Mouse (Mus musculus): ENCODE results near the gene Khdc4.

Khdc4 gene

DNA sequence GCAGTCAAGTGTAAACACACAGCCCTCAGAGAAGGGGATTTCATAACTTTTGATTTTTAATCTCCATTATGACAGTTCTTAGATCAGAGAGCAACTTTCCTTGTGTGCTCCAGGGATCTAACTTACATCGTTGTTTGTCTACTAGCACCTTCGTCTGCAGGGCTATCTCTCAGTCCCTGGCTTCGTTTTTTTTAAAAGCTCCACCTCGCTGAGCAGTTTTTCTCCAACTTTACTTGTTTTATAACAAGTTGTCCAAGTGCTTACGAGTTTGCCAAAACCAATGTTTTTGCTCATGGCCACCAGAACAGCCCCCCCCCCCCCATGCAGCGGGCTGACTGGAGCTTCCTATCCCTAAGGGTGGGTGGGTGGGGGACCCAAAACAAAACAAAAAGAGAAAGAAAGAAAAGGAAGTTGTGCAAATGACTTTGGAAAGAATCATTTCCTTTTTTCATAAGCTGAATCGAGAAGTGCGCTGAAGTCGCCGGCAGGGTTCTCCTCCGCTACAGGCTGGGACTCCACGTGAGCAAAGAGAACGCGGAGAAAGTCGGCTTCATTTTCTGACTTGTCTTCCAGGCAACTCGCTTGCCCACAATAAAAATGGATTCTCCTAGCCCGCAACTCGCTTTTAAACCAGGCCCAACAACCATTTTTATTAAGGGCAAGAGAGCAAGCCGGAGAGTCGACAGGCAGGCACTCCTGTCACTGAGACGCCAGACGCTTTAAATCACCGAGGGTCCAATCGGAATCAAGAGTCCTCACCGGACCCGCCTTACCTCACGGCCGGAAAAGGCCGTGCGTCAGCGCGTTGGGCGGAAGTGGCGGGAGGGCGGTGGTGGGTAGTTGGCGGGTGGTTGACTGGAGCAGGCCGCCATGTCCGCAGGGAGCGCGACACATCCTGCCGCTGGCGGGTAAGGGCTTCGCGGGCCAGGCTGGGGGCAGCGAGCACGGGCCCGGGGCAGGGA lies at the start of gene Khdc4:
Gene Khdc4, plus strand, starts transcription at position 824 of the 962 bp plus-strand sequence.
- peak; percentile 98 for DNase-seq

DNA sequence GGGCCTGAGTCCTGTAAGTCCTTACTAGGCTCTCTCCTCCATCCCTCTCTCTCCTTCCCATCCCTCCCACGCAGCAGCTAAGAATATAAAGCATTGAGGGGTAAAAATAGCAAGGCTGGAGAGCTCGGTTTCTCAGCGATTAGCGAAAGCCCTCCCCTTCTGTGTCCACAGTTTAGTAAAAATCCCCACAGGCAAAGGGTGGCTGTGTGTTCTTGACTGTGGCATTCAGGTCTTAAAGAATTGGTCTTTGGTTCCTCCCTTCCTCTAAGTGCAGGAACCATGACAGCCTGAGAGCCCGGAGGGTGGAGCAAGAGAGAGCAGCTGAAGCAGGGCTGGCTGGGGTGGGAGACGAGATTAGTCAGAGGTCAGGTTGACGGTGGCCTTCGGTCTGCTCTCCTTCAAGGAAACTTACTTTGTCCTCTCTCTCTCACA lies 49.0 kb upstream of the Khdc4 start:
- no peak for DNase-seq

DNA sequence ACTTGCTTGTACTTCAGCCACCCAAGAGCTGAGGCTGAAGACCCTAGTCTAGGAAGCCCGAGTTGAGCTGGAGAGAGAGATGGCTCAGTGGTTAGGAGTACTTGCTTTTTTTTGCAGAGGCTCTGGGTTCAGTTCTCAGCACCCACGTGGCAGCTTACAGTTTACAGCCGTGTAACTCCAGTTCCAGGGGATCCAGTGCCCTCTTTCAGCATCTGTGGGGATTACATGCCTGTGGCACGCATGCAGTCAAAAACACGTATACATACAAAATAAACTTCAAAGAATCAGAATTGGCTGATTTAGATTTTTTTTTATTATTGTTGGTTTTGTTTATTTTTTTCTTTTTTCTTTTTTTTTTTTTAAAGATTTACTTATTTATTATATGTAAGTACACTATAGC lies 48.5 kb upstream of the Khdc4 start:
- DNase-seq = no peak

DNA sequence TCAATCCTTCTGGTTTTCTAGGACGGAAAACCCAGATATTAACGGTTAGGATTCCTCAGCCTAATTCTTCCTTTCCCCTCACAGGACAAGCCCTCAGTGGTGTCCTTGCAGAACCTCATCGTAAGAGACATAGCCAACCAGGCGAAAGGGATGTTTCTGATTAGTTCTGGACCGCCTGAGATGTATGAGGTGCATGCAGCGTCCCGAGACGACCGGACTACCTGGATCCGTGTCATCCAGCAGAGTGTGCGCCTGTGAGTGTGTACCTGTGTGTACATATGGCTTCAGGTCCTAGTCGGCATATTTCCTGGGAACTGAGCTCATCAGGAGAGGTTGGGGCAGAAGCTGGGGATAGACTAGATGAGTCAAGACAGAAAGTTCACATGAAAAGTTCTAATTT lies 46.4 kb upstream of the Khdc4 start:
- DNase-seq = no peak

DNA sequence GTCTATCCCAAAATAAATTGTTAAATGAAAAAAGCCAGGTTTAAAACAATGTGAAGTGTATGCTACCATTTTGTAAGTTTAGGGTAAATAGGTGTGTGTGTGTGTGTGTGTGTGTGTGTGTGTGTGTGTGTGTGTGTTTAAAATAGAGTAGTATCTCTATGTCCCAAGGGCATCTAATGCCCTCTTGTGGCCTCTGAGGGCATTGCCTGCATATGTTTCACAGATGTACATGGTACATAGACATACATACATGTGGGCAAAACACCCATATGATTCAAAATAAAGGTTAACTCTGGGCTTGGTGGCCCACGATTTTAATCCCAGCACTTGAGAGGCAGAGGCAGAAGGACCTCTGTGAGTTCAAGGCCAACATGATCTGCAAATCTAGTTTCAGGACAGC lies 44.9 kb upstream of the Khdc4 start:
- DNase-seq = peak; percentile 78

DNA sequence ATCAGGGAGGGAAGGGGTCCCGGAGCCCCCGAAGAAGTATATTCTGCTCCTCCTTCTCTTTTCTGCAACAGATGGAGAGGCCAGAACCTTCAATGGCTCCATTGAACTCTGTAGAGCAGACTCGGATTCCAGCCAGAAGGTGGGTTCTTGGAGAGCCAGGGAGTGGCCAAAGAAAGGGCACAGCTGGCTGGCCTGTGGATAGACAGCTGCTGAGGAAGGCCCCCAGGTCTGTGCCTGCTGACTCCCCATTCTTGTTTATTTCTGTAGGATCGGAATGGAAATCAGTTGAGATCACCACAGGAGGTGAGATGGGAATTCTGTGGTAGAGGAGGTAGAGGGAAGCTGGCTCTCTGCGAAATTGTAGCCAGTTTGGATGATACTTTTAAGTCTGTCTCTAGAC lies 42.5 kb upstream of the Khdc4 start:
- no peak for DNase-seq

DNA sequence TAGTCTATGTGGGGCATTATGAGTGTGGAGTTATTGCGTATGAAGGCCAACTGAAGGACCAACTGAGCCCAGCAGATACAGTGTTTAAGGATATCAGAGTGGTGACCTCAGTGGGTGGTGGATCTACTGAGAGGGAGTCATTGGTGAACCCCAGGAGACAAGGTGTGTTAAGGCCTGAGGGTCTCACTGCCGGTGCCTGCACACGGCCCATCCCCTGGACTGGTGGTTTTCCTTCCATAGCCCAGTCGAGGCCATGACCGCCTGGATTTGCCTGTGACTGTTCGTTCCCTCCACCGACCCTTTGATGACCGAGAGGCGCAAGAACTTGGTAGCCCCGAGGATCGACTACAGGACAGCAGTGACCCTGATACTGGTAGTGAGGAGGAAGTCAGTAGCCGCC lies 39.7 kb upstream of the Khdc4 start:
- DNase-seq = no peak

DNA sequence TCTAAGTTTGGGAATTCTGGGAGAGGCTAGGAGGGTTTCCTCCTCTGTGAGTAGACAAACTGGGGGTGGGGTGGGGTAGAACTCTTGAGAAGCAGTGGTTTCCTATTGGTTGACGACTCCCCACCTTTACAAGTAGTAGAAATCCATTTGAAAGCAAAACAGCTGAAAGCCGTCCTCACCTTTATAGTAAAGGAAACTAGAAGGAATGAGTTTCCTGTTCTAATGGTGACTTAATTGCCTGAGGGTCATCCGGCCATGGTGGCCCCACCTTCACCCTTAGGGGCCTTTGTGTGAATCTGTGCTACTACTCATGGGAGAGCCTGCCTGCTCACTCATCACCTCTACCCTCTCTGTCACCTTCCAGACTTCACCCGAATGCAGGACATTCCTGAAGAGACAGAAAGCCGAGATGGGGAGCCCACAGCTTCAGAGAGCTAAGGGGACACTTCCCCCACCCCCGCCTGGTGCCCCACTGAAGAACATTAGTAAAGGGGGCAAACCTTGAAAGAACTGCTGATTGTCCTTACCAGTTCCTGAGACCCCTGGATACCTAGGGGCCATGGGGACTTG lies 39.1 kb upstream of the Khdc4 start:
- no peak for DNase-seq

DNA sequence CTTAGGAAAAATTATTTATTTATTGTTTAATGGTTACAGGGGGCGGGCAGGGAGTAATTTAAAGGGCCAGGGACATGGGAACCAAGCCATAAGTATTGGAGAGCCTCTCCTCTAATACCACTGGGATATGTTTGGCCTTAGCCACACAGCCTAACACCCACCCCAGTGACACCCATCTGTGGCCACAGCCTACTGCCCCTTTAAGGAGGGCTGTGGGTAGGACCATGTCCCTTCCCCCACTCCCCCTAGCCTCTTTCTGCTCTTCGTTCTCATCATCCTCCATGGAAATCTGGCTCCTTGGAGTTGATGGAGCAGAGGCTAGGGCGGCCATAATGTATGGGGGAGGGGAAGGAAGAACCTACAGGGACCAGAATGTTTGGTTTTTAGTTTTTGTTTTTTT lies 38.5 kb upstream of the Khdc4 start:
- DNase-seq = no peak

DNA sequence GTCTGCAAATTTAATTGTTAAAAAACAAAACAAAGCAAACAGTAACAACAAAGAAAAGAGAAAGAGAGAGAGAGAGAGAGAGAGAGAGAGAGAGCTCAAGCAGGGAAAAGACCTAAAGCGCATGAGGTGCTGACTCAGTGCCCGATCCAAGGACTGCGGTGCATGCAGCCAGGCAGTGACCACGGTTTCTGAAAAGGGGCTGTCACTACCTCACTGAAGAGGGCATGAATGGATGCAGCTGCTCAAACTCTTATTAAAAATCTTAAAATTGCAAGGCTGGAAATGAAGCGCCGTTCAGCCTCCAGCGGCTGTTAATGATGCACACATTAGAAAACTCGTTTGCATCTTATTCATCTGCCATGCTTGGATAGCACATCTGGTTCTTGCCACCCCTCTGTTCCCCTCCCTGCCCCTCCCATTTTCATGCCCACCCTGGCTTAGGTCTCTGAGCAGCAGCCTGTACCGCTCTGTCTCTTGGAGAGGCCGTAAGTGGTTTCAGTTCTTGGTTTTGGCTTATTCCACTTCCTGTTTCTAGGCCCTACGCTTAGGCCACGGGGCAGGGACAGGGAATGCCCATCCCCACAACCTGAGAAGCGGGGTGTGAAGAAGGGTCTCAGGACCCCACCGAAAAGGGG lies 37.7 kb upstream of the Khdc4 start:
- DNase-seq = no peak

DNA sequence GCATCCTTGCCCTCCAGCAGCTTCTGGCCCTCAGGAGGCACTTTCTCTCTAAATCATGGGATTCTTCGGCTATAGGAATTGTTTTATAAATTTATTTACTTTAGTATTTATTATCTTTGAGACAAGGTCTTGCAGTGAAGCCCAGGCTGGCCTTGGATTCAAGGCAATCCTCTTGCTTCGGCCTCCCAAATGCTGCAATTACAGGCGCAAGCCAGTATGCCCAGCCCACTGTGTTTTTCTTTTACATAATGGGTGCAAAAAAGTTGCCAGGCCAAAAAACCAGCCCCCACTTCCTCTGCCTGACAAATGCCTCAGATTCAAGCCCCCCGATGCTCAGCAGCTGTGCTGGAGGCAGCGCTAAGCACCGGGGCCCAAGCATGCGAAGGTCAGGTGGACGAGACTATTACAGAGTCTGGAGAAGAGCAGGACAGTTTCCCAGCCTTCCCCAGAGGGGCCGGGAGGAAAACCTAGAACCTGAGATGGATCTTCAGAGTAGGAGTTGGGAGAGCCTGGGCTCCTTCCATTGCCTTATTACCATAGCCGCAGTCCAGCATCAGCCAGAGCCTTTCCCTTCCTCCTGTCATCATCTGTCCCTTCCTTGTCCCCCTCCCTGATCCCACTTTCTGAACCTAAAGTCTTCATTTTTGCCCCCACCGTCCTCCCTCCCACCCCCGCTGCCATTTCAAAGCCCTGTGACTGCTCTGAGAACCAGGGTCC lies 37.0 kb upstream of the Khdc4 start:
- no peak for DNase-seq

DNA sequence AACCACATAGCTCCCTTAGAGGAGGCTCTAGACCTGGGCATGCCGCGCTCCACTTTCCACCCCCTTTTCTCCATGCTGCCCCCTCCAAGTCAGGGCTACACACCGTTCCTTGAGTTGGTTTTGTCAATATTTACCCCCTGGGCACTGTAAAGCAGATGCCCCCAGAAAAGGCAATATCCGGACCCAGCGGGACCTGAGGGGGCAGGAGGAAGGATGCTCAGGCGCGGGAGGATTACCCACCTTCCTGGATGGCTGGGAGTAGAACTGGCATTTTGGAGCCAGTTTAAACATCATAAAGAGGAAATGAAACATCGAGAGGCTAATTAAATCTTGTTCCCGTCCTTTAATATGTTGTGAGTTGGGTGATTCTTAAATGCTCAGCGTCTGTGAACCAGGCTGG lies 36.4 kb upstream of the Khdc4 start:
- no peak for DNase-seq

DNA sequence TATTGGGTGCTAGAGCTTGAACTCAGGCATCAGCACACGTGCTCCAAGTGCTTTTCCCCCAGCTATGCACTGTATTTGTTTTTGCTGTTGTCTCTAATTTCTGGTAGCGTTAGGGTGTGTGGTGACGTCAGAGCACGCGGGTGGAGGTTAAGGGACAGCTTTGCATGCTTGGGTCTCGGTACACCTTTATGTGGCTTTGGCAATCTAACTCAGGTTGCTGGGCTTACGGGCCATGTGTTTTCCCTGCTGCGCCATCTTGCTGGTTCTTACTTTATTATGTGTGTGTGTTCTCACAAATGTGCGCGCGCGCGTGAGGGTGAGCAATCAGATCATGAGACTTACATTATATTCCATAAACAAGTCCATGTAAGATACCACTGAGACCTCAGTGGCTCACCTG lies 35.6 kb upstream of the Khdc4 start:
- DNase-seq = no peak

DNA sequence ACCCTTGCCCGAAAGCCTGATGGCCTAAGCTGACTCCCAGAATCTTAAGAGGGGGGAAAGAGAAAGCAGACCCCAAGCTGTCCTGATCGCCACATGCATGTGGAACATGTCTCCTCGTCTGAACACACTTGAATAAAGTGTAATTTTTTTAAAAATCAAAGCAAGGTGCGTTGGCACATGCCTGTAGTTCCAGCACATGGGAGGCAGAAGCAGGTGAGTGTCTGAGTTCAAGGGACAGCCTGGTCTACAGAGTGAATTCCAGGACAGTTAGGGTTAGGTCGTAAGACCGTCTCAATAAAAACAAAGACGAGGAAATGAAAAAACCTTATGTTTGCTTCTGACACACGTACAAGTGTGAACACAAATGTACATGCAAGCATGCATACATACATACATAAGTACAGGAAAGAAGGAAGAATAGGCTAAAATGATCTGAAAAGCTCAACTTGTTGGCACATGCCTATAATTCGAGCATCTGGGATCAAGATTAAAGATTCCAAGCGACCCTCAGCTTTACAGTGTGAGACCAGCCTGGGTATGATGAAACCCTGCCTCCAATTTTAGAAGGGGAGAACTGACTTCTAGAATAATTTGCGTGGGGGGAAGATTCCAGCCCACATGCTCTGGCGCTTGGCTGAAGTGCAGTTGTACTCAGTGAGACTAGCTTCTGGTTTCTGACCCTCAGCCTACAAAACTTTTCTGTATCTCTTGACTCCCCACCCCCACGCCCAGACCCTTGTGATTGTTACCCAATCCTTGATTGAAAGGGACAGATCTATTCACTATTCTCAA lies 34.7 kb upstream of the Khdc4 start:
- no peak for DNase-seq

DNA sequence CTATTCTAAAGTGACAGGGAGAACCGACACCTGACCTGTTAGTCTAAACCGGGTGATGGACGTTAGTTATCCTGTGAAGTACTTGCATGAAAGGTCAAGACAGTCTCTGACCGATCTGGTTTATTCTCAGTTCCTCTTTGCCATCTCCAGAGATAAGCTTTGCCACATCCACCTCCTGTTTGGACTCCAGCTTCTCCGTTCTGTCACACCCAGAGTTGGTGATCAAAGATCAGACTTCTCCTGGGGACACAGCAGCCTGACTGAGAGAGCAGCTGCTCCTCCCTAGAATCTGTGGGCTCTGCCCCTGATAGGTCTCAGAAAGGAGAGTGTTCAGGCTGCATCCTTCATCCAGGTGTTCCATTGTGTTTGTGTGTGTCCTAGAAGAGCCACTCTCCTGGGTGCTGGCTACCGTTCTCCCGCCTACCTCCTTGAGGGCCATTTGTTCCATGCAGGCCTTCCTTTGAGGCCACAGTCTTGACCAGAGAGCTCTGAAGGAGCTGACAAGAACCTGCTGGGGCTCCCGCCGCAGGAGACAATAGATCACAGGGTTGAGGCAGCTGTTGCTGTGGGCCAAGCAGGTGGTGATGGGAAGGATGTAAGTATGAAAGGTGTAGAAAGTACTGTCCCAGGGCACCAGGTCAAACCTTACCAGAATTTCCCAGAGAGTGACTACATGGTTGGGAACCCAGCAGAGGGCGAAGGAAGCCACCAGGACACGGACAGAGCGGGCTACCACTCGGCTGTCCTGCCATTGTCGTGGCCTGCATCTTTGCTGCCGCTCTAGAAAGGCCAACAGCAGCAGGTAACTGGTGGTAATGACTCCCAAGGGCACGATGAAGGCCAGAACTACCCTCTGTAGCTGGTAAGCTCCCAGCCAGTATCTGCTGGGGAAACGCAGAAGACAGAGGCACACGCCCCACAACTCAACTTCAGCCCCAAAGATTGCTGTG lies 33.7 kb upstream of the Khdc4 start:
- no peak for DNase-seq

DNA sequence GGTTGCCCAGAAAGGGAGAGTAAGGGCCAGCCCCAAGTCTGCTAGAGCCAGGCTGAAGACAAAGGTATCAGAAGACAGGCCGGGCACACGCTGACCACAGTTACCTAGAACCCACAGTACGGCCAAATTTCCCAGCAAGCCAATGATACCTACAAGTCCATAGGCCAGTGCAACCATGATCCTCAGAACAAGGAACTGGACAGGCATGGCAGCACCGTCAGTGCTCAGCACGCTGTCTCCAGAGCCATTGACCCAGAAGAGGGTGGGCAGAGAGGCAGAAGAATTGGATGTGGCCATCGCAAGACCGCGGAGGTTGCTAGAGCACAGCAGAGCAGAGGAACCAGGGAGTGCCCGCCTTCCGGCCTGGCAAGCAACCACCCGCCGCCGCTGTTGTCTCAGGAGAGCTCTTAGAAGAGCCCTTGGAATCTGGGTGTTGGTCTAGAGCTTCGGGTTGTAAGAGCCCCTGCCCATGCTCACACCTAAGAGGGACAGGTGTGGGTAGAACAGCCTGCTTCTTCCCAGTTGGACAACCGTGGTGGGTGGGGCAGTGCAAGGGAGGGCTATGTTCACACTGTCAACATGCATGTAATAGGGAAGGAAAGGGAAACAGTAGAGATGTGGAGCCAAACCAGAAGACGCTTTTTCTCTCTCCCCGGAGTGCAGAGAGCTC lies 32.6 kb upstream of the Khdc4 start, which contains the start of gene Rxfp4:
Gene Rxfp4, minus strand, starts transcription at position 297 of the 670 bp plus-strand sequence.
- DNase-seq = peak; percentile 57

DNA sequence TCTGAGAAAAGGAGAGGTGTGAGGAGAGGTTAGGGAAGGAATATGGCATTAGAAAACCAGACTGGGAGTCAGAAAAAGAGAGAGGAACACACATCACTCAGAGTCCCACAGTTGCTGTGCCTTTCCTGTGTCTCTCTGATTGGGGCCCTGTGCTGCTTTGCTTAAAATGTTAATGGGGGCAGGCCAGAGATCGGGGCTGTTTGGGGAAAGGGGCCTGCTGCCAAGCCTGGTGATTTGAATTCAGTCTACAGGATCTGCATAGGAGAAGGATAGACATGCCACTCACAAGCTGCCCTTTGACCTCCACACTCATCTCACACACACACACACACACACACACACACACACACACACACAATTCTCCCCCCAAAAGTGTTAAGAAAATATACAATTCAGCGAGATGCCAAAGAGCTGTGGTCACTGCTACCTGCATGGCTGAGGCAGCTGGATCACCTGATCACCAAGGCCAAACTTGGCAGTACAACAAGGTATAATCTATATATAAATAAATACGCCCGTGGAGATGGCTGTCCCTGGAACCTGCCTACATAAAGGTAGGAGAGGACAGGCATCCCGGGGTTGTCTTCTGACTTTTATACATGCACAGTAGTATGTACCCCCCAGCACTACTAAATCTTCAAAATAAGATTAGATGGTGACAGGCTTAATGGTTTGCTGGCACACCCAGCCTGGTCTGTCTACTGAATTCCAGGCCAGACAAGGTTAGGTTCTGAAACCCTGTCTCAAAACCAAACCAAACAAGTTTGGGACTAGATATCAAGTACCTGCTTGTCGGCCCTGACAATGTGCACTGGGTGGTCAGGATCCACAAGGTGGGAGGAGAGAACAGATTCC lies 31.9 kb upstream of the Khdc4 start:
- DNase-seq = no peak

DNA sequence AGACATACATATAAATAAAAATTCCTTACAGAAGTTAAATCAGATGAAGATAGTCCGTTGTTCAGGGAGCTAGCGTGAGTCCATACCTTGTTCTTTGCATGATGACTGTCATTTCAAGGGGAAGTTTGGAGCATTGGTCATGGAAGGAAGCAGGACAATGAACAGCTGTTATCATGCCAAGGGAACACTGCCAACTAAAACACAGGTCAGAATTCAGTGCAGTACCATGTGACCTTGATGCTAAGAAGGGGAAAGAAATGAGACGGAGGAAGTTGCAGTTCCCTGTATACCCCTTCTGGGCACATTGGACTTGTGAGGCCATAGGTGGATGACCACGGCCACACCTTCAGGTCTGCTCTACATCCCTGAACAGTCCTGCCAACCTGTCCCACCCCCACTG lies 31.0 kb upstream of the Khdc4 start:
- peak; percentile 70 for DNase-seq

DNA sequence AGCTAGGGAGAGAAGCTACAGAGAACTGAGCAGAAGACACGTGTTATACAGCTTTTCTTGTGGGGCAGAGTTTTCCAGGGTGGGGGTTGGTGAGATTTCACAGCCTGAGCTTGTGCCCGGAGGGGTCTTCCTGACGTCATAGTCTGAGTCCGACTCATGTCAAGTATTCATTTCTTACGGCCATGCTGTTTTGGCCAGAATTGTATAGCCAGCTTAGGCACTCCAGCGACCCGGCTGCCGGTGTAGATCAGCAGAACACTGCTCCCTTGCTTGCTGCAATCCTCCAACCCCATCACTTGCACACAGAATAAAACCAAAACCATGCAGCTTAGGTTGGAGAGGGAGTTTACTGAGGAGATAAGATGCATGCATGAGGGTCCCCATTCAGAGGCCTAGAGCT lies 30.0 kb upstream of the Khdc4 start:
- no peak for DNase-seq

Data from lung, postnatal 10 days (tissue).